Mouse (Mus musculus) thymus, adult 2 months (tissue): ENCODE data around the gene Maml3. TPM values are rescaled to one million over a fixed set of nuclear protein-coding genes. Genes with fewer than 3 reads are reported as not detected.
A peak's percentile ranks its signal among the peaks of the same experiment; 100 is the strongest.

ENCODE experiments used
- DNase-seq: peaks from one replicate; pipeline ENCODE4 v3.0.0; 2021
- H3K27ac ChIP-seq: fragments of 200-500 bp; 2 replicates; pipeline ENCODE4 v1.5.1; 2012; ENCODE audit warnings: low read length, control low read depth; ENCODE audit not compliant: control insufficient read depth, insufficient read depth
- H3K27me3 ChIP-seq: fragments of 200-500 bp; 2 replicates; pipeline ENCODE4 v1.6.1; 2012; ENCODE audit warnings: mild to moderate bottlenecking, low read length, moderate library complexity, mixed read lengths; ENCODE audit not compliant: control insufficient read depth, insufficient read depth
- H3K36me3 ChIP-seq: fragments of 200-500 bp; 2 replicates; pipeline ENCODE4 v1.6.1; 2012; ENCODE audit warnings: mild to moderate bottlenecking, low read length, moderate library complexity; ENCODE audit not compliant: control insufficient read depth, insufficient read depth
- H3K4me1 ChIP-seq: fragments of 200-500 bp; replicated peaks from 2 replicates; pipeline ENCODE4 v1.6.1; 2012; ENCODE audit warnings: low read length; ENCODE audit not compliant: control insufficient read depth, insufficient read depth
- H3K4me3 ChIP-seq: fragments of 200-500 bp; 2 replicates; pipeline ENCODE4 v1.5.1; 2012; ENCODE audit warnings: mild to moderate bottlenecking, low read length, control low read depth, moderate library complexity; ENCODE audit not compliant: control insufficient read depth, insufficient read depth
- CTCF ChIP-seq: fragments of 200-500 bp; IDR thresholded peaks from 2 replicates; pipeline ENCODE4 v1.5.1; 2012; ENCODE audit warnings: mild to moderate bottlenecking, control low read depth, low read length, moderate library complexity, borderline replicate concordance; ENCODE audit not compliant: control insufficient read depth, poor library complexity, insufficient read depth; ENCODE audit errors: extremely low read depth
- POLR2A ChIP-seq: fragments of 200-500 bp; IDR thresholded peaks from 2 replicates; pipeline ENCODE4 v1.6.1; 2012; ENCODE audit warnings: mild to moderate bottlenecking, low read length, control low read depth, moderate library complexity; ENCODE audit not compliant: control insufficient read depth, poor library complexity, insufficient read depth; ENCODE audit errors: extremely low read depth
- WGBS: fragments of 180-500 bp; shearing (Covaris S2); methylation state at CpG from one replicate; pipeline ENCODE4 v1.1.7; 2018; 5-methylcytosine and 5-hydroxymethylcytosine counted together
- polyA plus RNA-seq: library from polyadenylated mRNA; depleted of rRNA; stranded (reverse); fragments of >200 nt; gene quantifications from 2 replicates; pipeline ENCODE4 v1.2.3, GENCODE M21; 2012

Gene Maml3
- polyA plus RNA-seq, 1 experiment, result 3.5 TPM

DNA sequence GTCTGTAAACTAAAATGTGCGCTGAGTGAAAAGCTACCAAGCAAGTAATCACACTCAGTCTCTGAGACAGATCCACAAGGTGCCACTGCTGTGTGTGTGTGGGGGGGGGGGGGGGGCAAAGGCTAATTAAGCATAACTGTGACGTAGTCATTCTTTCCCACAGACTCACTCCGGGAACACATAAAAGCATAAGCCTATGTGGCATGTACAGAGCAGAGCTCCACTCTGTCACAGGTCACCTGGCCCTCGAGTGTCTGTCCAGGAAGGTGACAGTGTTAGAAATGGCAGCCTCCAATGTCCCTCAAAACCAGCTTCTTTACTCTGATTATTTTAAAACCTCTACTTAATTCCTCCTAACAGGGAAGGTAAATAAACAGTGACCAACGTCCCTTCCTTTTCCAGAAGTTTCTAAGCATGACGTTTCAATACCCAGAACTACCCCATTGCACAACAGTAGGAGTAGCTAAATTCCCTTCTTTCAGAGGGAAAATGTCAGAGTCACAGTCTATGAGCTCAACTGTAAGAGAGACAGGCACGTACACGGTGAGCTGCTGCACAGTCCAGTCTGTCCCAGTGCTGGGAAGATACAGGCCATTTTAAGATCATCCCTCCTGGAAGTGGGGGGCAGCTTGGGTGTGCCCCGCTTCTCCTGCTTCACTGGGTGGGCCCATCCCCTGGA lies 93.7 kb downstream of the Maml3 start:
- no peaks in the 10 kb centered on the region for H3K27me3 ChIP-seq
- DNase-seq, result no peak
- no peak overlapping the region for H3K4me3 ChIP-seq
- H3K36me3 ChIP-seq, result no peaks in the 10 kb centered on the region
- TF ChIP-seq CTCF (no peak), POLR2A (no peak)
- no peak overlapping the region for H3K27ac ChIP-seq
- H3K4me1 ChIP-seq, result peaks cover 13% of the 10 kb centered on the region
- WGBS, result 91% methylated on average over 9 of the region's 9 CpGs

DNA sequence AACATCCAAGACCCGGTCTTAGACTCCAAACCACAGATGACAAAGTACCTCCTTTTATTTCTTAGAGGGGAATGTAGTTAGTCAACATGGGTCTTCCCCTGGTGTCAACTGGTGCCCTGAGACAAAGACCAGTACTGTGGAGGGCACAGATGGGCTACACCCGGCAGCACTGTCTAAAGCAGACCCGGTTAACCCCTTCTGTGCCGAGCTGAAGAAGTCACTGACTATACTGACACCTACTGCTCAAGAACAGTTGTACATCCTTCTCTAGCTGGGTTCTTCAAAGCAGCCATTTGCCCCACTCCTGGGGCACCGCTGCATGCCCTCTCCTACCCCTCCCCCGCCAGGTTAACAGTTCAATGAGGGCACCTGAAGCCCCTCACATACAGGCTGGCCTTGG lies 95.6 kb downstream of the Maml3 start:
- WGBS, result 35% methylated on average over 6 of the region's 6 CpGs
- Histone ChIP-seq H3K4me1 (peaks cover 13% of the 10 kb centered on the region), H3K4me3 (no peak overlapping the region), H3K36me3 (no peaks in the 10 kb centered on the region), H3K27ac (no peak overlapping the region), H3K27me3 (no peaks in the 10 kb centered on the region)
- no peak for TF ChIP-seq POLR2A
- TF ChIP-seq CTCF, result no peak
- peak; percentile 63 for DNase-seq

DNA sequence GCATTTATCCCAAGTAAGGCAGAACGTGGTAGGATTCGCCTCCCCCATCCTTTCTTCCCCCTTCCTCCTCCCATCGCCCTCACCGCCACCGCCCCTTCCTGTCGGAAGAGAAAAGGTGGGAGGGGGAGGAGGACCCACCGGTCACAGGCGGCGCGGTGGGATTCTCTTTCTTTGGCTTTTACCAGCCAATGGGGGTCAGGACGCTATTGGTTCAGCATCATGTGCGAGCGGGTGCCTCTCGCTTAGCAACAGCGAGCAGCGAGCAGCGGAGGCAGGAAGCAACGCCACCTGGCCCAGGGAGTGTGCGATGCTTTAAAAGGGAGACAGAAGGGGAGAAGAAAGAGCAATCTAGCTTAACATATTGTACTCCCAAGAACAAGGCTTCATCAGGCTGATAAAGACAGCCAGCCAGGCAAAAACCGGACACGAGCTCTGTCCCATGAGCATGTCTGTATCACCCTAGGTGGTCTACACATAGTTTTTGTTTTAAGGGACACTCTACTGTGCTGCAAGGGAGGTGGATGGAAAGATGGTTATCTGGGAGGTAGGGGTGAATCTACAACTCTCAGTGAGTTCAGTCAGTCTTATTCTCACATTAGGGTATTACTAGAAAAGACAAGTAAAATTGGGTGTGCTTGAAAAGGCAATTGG lies 97.1 kb downstream of the Maml3 start:
- peak overlapping the region; percentile 53 for H3K4me3 ChIP-seq
- no peaks in the 10 kb centered on the region for H3K27me3 ChIP-seq
- H3K27ac ChIP-seq, result peak overlapping the region; percentile 86
- peak; percentile 84 for DNase-seq
- H3K36me3 ChIP-seq, result no peaks in the 10 kb centered on the region
- under 1% methylated on average over 21 of the region's 21 CpGs for WGBS
- TF ChIP-seq CTCF, result peak; percentile 54; the same call in 1 of the 2 replicates
- TF ChIP-seq POLR2A, result 0 out of 2 replicates have a peak, but pooled peaks have one; percentile 56
- peaks cover 13% of the 10 kb centered on the region for H3K4me1 ChIP-seq

DNA sequence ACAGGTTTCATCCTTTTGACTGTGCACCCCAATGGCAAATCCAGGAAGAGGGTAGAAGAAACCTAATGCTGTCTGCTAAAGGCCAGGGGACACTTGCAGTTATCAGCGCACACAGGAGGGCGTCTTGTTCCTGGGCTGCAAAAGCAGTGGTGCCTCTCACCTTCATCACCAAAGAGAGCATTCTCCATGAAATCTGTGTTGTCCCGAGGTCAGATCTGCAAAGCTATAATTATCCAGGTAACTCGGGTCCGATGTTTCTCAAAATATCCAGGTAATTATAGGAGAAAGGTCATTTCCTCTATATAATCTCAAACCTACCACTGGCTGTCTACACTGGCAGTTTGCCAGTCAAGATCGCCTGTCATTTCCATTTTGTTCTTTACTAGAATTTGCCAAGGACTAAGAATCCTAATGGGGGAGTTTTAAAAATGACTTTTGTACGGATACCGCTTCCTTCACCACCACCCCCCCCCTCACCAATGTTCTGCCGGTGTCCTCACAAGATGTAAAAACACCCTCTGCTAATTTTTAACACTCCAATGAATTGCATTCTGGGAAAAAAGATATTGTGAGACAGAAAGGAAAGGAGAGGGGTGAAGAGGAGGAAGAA lies 98.0 kb downstream of the Maml3 start:
- Histone ChIP-seq H3K4me3 (peak overlapping the region; percentile 53; the same call in 1 of the 2 replicates), H3K36me3 (no peaks in the 10 kb centered on the region), H3K27ac (peak overlapping the region; percentile 86; the same call in 1 of the 2 replicates), H3K27me3 (no peaks in the 10 kb centered on the region), H3K4me1 (peaks cover 13% of the 10 kb centered on the region)
- TF ChIP-seq POLR2A (no peak), CTCF (no peak)
- 51% methylated on average over 9 of the region's 9 CpGs for WGBS
- DNase-seq, result no peak

DNA sequence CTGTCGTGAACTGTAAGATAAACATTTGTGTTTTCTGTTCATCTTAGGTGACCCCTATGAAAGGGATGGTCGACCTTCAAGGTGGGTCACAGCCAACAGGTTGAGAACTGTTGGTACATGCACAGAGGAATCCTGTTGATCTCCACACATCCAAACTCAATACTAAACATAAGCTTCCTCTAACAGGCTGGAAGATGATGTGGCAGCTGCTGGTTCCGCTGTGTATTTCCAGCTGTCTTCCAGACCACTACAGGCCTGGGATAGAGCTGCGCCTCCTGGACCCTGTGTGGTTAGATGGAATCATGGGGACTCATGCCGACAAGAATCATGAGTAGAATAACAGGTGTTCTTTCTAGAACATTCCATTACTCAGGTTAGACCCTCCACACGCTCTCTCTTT lies 101.2 kb downstream of the Maml3 start:
- Histone ChIP-seq H3K4me1 (peaks cover 22% of the 10 kb centered on the region), H3K27ac (no peak overlapping the region), H3K27me3 (no peaks in the 10 kb centered on the region), H3K36me3 (no peaks in the 10 kb centered on the region), H3K4me3 (no peak overlapping the region)
- no peak for DNase-seq
- TF ChIP-seq POLR2A, result no peak
- 94% methylated on average over 6 of the region's 6 CpGs for WGBS

DNA sequence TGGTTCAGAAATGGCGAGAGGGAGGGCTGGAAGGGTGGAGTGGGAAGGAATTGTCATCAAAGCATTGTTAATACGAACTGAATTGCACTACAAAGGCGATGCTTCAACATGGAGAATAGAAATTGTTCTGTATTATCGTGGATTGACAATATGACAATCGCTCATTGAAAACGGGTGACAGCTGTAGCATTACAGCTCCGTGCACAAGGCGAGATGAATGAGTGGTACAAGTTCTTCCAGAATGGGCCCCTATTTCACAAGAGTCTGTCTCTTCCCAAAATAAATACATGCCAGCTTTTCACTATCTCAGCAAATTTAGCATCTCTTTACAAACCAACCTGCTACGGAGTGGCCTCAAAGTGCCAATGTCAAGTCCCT lies 103.4 kb downstream of the Maml3 start:
- Histone ChIP-seq H3K27me3 (no peaks in the 10 kb centered on the region), H3K4me3 (no peak overlapping the region), H3K36me3 (no peaks in the 10 kb centered on the region), H3K4me1 (peaks cover 13% of the 10 kb centered on the region), H3K27ac (no peak overlapping the region)
- DNase-seq, result no peak
- 84% methylated on average over 9 of the region's 9 CpGs for WGBS
- TF ChIP-seq POLR2A, result no peak
- no peak for TF ChIP-seq CTCF
